Mouse (Mus musculus): ENCODE measurements at regions not wholly inside any gene's neighbourhood (a gene's known extent, or its start where the extent isn't known, plus 50 kb on each side); places are given as distances from the start of the nearest gene placed in this dataset.
"Not testable (repeated sequence)": the region's sequence is repeated elsewhere in the genome, so short reads cannot be mapped to it uniquely, and the experiment has no call there.

DNA sequence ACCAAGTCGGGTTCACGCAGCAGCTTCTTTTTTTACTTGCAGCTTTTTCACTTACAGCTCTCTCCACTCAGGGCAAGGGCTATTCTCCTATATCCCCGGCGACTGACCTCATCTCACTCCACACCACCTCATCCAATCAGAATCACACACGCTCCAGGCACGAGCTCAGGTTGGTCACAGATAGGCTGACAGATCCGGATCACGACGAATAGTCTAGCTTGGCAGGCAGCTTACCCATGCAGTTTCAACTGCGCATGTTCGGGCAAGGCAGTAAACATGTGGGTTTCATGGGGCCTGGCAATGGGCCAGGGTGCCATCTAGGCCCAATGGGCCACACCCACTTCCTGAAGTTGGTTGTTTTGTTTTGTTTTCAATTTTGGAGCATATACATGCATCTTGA, 165.4 kb upstream of the Plcz1 start:
- not testable (repeated sequence) for ATAC-seq (ENCODE audit: insufficient number of reproducible peaks, insufficient read depth, low FRiP score, low read depth); H3K27ac ChIP-seq (replicated peaks in 1 of 2; ENCODE audit: control insufficient read depth in 1 of 2, insufficient read depth in 1 of 2, low read depth in 2 of 2, low read length in 2 of 2); H3K9ac ChIP-seq (ENCODE audit: low read length); H3K4me3 ChIP-seq (ENCODE audit: control insufficient read depth in 1 of 2, insufficient read depth in 1 of 2, low read depth in 1 of 2, low read length in 2 of 2); H3K27me3 ChIP-seq (ENCODE audit: control insufficient read depth, insufficient read depth, low read length); H3K36me3 ChIP-seq (ENCODE audit: control insufficient read depth, insufficient read depth, low read length); H3K9me3 ChIP-seq (ENCODE audit: control insufficient read depth, low read length); H3K4me2 ChIP-seq (ENCODE audit: low read length); H3K4me1 ChIP-seq (ENCODE audit: control insufficient read depth in 2 of 2, insufficient read depth in 2 of 2, low read length in 2 of 2)
- 84% methylated on average over 11 of the region's 11 CpGs for WGBS

- WGBS, result 61% methylated on average over 1 of the region's 1 CpGs
- Histone ChIP-seq H3K9me3 (ENCODE audit: control insufficient read depth, low read length) (no peaks in the 10 kb centered on the region), H3K4me3 (ENCODE audit: control insufficient read depth in 1 of 2, insufficient read depth in 1 of 2, low read depth in 1 of 2, low read length in 2 of 2) (no peak overlapping the region), H3K4me2 (ENCODE audit: low read length) (no peak overlapping the region), H3K36me3 (ENCODE audit: control insufficient read depth, insufficient read depth, low read length) (no peaks in the 10 kb centered on the region), H3K27ac (replicated peaks in 1 of 2; ENCODE audit: control insufficient read depth in 1 of 2, insufficient read depth in 1 of 2, low read depth in 2 of 2, low read length in 2 of 2) (no peak overlapping the region), H3K9ac (ENCODE audit: low read length) (no peak overlapping the region), H3K27me3 (ENCODE audit: control insufficient read depth, insufficient read depth, low read length) (no peaks in the 10 kb centered on the region), H3K4me1 (ENCODE audit: control insufficient read depth in 2 of 2, insufficient read depth in 2 of 2, low read length in 2 of 2) (no peaks in the 10 kb centered on the region)
- ATAC-seq (ENCODE audit: insufficient number of reproducible peaks, insufficient read depth, low FRiP score, low read depth), result no peak
These were observed 160.1 kb upstream of the Plcz1 start for GRCm38 (mm10) chr6:140201356-140201755.

GRCm38 (mm10) chr6:140200322-140200721, 159.1 kb upstream of the Plcz1 start:
- Histone ChIP-seq H3K36me3 (ENCODE audit: control insufficient read depth, insufficient read depth, low read length) (no peaks in the 10 kb centered on the region), H3K4me2 (ENCODE audit: low read length) (no peak overlapping the region), H3K4me3 (ENCODE audit: control insufficient read depth in 1 of 2, insufficient read depth in 1 of 2, low read depth in 1 of 2, low read length in 2 of 2) (no peak overlapping the region), H3K4me1 (ENCODE audit: control insufficient read depth in 2 of 2, insufficient read depth in 2 of 2, low read length in 2 of 2) (no peaks in the 10 kb centered on the region), H3K9me3 (ENCODE audit: control insufficient read depth, low read length) (no peaks in the 10 kb centered on the region), H3K27me3 (ENCODE audit: control insufficient read depth, insufficient read depth, low read length) (no peaks in the 10 kb centered on the region), H3K9ac (ENCODE audit: low read length) (no peak overlapping the region), H3K27ac (replicated peaks in 1 of 2; ENCODE audit: control insufficient read depth in 1 of 2, insufficient read depth in 1 of 2, low read depth in 2 of 2, low read length in 2 of 2) (no peak overlapping the region)
- WGBS, result 26% methylated on average over 5 of the region's 5 CpGs
- no peak for ATAC-seq (ENCODE audit: insufficient number of reproducible peaks, insufficient read depth, low FRiP score, low read depth)

DNA sequence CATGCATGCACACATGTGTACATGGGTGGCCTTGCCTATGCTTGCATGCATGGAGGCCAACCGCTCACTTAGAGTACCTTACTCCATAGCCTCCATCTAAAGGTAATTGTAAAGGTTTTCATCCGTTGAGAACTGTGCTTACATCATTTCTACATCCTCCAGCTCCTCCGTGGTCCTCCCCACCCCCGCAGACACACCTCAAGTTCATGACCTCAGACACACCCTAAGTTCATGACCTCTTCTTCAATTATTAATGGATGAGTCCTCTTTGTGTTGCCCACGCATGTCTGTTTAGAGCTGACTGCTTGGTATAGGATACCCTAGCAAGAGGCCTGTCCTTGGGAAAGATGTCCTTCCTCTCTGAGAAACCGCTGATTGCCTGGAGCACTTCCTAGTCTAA, 156.8 kb upstream of the Plcz1 start:
- WGBS, result 84% methylated on average over 6 of the region's 6 CpGs
- no peaks in the 10 kb centered on the region; a peak in 1 of 4 replicates for H3K4me1 ChIP-seq (ENCODE audit: control insufficient read depth in 2 of 2, insufficient read depth in 2 of 2, low read length in 2 of 2)
- no peaks in the 10 kb centered on the region for H3K36me3 ChIP-seq (ENCODE audit: control insufficient read depth, insufficient read depth, low read length)

DNA sequence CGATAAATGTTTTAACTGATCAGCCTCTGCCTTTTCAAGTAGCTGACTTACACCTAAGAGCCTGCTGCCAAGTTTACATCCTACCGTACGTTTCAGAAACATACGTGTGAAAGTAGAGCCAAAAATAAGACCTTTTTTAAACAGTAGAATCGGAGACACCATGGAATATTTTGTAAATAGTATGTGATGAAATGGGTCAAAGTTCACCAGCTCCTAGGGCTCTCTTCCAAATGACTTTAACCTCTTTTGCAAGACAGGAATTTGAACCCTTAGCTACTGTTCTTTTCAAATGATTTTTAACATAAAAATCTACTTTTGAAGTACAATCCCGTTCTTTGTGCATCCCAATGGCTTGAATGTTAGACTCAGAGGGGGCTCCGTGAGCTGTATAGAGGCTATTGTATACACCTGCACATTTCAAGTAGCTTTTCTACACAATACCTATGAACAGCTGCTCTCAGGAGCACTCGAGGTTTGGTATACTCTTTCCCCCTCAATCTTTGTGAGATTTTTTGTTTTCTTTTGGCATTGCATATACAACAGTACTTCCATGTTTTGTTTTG, 155.9 kb upstream of the Plcz1 start:
- no peaks in the 10 kb centered on the region for H3K9me3 ChIP-seq (ENCODE audit: control insufficient read depth, low read length)
- no peak overlapping the region for H3K27ac ChIP-seq (replicated peaks in 1 of 2; ENCODE audit: control insufficient read depth in 1 of 2, insufficient read depth in 1 of 2, low read depth in 2 of 2, low read length in 2 of 2)
- H3K27me3 ChIP-seq (ENCODE audit: control insufficient read depth, insufficient read depth, low read length), result no peaks in the 10 kb centered on the region
- no peak for ATAC-seq (ENCODE audit: insufficient number of reproducible peaks, insufficient read depth, low FRiP score, low read depth)
- no peak overlapping the region for H3K4me2 ChIP-seq (ENCODE audit: low read length)
- H3K36me3 ChIP-seq (ENCODE audit: control insufficient read depth, insufficient read depth, low read length), result no peaks in the 10 kb centered on the region
- WGBS, result 82% methylated on average over 8 of the region's 8 CpGs
- H3K4me1 ChIP-seq (ENCODE audit: control insufficient read depth in 2 of 2, insufficient read depth in 2 of 2, low read length in 2 of 2), result no peaks in the 10 kb centered on the region; a peak in 1 of 4 replicates
- no peak overlapping the region for H3K9ac ChIP-seq (ENCODE audit: low read length)
- no peak overlapping the region for H3K4me3 ChIP-seq (ENCODE audit: control insufficient read depth in 1 of 2, insufficient read depth in 1 of 2, low read depth in 1 of 2, low read length in 2 of 2)

More for the DNA sequence above, 156.8 kb upstream of the Plcz1 start:
- H3K27me3 ChIP-seq (ENCODE audit: control insufficient read depth, insufficient read depth, low read length), result no peaks in the 10 kb centered on the region
- H3K9ac ChIP-seq (ENCODE audit: low read length), result no peak overlapping the region
- no peak overlapping the region for H3K4me3 ChIP-seq (ENCODE audit: control insufficient read depth in 1 of 2, insufficient read depth in 1 of 2, low read depth in 1 of 2, low read length in 2 of 2)
- H3K4me2 ChIP-seq (ENCODE audit: low read length), result no peak overlapping the region
- H3K9me3 ChIP-seq (ENCODE audit: control insufficient read depth, low read length), result no peaks in the 10 kb centered on the region
- ATAC-seq (ENCODE audit: insufficient number of reproducible peaks, insufficient read depth, low FRiP score, low read depth), result no peak
- H3K27ac ChIP-seq (replicated peaks in 1 of 2; ENCODE audit: control insufficient read depth in 1 of 2, insufficient read depth in 1 of 2, low read depth in 2 of 2, low read length in 2 of 2), result no peak overlapping the region

GRCm38 (mm10) chr6:140194276-140194675, 153.0 kb upstream of the Plcz1 start:
- H3K4me3 ChIP-seq (ENCODE audit: control insufficient read depth in 1 of 2, insufficient read depth in 1 of 2, low read depth in 1 of 2, low read length in 2 of 2), result no peak overlapping the region
- H3K4me1 ChIP-seq (ENCODE audit: control insufficient read depth in 2 of 2, insufficient read depth in 2 of 2, low read length in 2 of 2), result no peaks in the 10 kb centered on the region; a peak in 1 of 4 replicates
- H3K36me3 ChIP-seq (ENCODE audit: control insufficient read depth, insufficient read depth, low read length), result no peaks in the 10 kb centered on the region
- no peak for ATAC-seq (ENCODE audit: insufficient number of reproducible peaks, insufficient read depth, low FRiP score, low read depth)
- no peak overlapping the region for H3K27ac ChIP-seq (replicated peaks in 1 of 2; ENCODE audit: control insufficient read depth in 1 of 2, insufficient read depth in 1 of 2, low read depth in 2 of 2, low read length in 2 of 2)
- 81% methylated on average over 2 of the region's 2 CpGs for WGBS
- no peaks in the 10 kb centered on the region for H3K9me3 ChIP-seq (ENCODE audit: control insufficient read depth, low read length)
- H3K27me3 ChIP-seq (ENCODE audit: control insufficient read depth, insufficient read depth, low read length), result no peaks in the 10 kb centered on the region
- H3K9ac ChIP-seq (ENCODE audit: low read length), result no peak overlapping the region
- H3K4me2 ChIP-seq (ENCODE audit: low read length), result no peak overlapping the region

DNA sequence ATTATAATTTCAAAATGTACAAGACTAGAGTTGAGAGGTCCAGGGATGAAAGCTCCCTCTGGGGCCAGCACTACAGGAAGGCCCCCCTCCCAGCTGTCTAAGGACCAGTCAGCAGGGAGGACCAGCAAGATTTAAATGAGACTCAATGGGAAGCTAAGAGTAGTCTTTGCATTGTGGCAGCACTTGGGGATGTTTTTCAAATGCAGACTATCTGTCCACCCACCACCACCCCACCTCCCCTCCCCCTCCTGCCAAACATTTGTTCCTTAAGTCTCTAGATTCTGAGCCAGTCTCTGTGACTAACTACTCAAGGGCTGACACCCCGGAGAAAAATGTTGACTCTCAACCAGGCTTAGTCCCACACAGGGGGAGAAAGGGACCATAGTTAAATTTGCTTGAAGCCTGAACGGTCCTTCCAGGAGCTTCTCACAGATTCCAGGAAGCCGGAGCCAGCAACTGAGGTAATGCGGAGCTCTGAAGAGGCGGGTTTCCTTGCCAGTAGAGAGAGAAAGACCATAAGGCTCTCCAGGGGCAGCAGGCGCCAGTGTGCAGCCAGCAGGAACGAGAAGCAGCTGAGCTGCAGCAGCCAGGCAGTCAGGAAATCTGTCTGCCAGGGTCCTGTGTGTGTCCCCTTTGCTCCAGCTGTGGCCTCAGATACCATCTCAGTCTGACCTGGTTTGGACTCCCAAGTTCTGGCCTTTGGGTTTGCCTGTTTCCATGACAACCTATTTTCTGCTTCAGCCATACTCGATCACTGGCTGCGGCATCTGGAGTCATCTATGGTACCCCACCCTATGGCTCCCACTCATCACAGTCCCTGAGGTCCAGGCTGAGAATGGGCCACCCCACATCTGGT, 152.1 kb upstream of the Plcz1 start:
- Histone ChIP-seq H3K4me3 (ENCODE audit: control insufficient read depth in 1 of 2, insufficient read depth in 1 of 2, low read depth in 1 of 2, low read length in 2 of 2) (no peak overlapping the region), H3K4me1 (ENCODE audit: control insufficient read depth in 2 of 2, insufficient read depth in 2 of 2, low read length in 2 of 2) (no peaks in the 10 kb centered on the region; a peak in 1 of 4 replicates), H3K9me3 (ENCODE audit: control insufficient read depth, low read length) (no peaks in the 10 kb centered on the region), H3K36me3 (ENCODE audit: control insufficient read depth, insufficient read depth, low read length) (no peaks in the 10 kb centered on the region), H3K27me3 (ENCODE audit: control insufficient read depth, insufficient read depth, low read length) (no peaks in the 10 kb centered on the region), H3K27ac (replicated peaks in 1 of 2; ENCODE audit: control insufficient read depth in 1 of 2, insufficient read depth in 1 of 2, low read depth in 2 of 2, low read length in 2 of 2) (no peak overlapping the region), H3K4me2 (ENCODE audit: low read length) (peak overlapping the region; percentile 13; the same call in 1 of the 2 replicates), H3K9ac (ENCODE audit: low read length) (no peak overlapping the region)
- WGBS, result 34% methylated on average over 9 of the region's 9 CpGs
- ATAC-seq (ENCODE audit: insufficient number of reproducible peaks, insufficient read depth, low FRiP score, low read depth), result no peak

Data from heart, embryonic 14.5 days (tissue).